Mouse (Mus musculus) cerebellum, adult 8-10 months (tissue): Measurements from ENCODE around the gene Tnip1.

Source experiments
- DNase-seq: peaks from one replicate; pipeline ENCODE4 v3.0.0; 2022

Gene Tnip1

GRCm38 (mm10) chr11:54871831-54872537, 90.7 kb downstream of the Tnip1 start:
- no peak for DNase-seq

GRCm38 (mm10) chr11:54869318-54869717, 93.4 kb downstream of the Tnip1 start:
- no peak for DNase-seq

- DNase-seq = no peak
Observed at GRCm38 (mm10) chr11:54868445-54868844, 94.3 kb downstream of the Tnip1 start.

GRCm38 (mm10) chr11:54867903-54868434, 94.7 kb downstream of the Tnip1 start:
- no peak for DNase-seq

- DNase-seq = no peak
Observed at GRCm38 (mm10) chr11:54867049-54867385, 95.7 kb downstream of the Tnip1 start.

- peak; percentile 95 for DNase-seq
Observed at GRCm38 (mm10) chr11:54866119-54867048, 96.3 kb downstream of the Tnip1 start, which contains the start of gene Hint1. Gene Hint1, plus strand, starts transcription at chr11:54866383.

- DNase-seq = no peak
Observed at GRCm38 (mm10) chr11:54865330-54866085, 97.2 kb downstream of the Tnip1 start.

GRCm38 (mm10) chr11:54862621-54863520, 99.8 kb downstream of the Tnip1 start:
- peak; percentile 62 for DNase-seq

GRCm38 (mm10) chr11:54861471-54862420, 101.0 kb downstream of the Tnip1 start:
- DNase-seq = no peak
